Mouse (Mus musculus): ENCODE data around the gene Slpi.
"Not testable (repeated sequence)": the region's sequence is repeated elsewhere in the genome, so short reads cannot be mapped to it uniquely, and the experiment has no call there.

DNA sequence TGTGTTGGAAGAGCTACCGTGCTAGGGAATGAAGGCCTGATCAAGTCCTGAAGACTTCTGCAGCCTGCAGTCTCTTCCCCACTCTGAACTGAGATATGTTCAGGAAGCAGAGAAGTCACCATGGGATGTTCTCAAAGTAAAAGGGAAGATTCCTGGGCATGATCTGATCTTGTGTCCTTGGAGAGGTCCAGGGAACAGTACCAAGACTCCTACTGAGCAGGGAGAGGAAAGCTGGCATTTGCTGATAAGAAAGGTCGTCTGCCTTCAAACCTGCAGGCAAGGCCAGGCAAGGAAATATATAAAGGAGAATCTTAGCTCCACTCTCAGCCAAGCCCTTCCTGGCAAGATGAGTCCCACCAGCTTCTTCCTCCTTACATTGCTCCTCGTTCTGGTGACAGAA is 56.5 kb downstream of the Slpi start, which contains the start of gene Svs5:
- not testable (repeated sequence) for TF ChIP-seq MAX (IDR thresholded peaks at IDR 0.05; ENCODE audit: low read depth); POLR2AphosphoS2 (IDR thresholded peaks at IDR 0.05; ENCODE audit: insufficient read length, low read depth); POLR2A (IDR thresholded peaks at IDR 0.05; ENCODE audit: insufficient read length, low read depth)
